Mouse (Mus musculus): ENCODE results near the gene Arhgap33.

DNA sequence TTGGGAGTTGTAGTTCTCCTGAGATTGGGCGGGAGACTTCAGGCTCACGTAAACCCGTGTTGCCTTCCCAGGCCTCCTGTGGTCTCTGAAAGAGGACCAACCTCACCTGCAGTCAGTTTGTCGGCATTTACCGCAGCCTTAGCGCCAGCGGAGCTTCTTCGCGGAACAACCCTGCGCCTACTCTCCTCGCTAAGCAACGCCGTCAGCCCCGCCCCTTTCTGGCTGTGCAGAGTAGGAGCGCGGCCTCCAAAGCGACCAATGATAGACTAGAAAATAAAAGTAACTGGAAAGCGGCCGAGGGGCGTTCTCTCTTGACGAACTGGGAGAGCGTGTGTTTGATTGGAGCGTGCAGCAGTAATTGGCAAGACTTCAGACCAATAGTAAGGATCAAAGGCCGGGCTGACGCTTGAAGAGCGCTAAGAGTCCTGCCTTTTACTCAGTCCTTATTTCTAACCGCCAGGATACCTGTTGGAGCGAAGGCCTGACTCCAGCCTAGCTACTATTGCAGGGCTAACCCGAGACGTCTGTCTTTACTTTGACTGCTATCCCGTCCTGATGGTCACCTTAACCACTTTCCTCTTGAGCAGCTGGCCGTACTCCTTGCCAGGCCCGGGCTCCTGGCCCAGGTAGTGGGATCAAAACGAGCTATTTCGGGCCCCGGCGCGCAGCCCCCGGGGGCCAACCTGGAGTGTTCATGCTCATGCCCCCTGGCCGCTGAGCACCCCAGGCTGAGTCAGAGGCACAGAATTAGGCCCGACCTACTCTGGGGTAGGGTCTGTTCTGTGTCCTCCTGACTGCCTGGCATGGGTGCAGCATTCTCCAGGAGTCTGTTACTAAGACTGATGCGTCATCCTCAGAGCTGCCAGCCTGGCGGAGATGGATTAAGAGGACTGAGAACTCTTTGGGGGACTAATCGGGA is 17.5 kb upstream of the Arhgap33 start, which contains the start of the genes Hspb6 and Proser3:
- TF ChIP-seq CTCF (IDR thresholded peaks at IDR 0.05; ENCODE audit: extremely low read depth, insufficient read depth, low read length) (no peak), POLR2A (IDR thresholded peaks at IDR 0.05; ENCODE audit: extremely low read depth, insufficient read depth, low read length) (peak; percentile 95)
